In the genomic region with DNA sequence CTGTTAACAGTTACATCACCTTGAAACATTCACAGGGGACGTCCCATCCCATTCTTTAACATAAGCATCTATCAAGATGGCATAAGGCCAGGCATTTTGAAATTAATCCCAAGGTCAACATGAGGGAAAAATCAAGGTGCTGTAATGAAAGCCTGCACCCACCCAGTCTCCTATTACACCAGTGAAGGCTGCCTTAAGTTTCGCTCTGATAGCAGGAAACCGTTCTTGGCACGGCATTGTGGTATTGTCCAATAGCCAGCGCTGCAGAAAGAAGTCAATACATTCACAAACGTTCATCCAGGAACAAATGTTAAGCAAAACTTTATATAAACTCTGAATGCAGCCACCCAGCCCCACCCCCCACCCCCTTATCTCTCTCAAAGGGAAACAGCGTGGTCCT, we compare ENCODE assay signal across 10 mouse cellular contexts. TPM values are rescaled to one million over a fixed set of nuclear protein-coding genes. Genes with fewer than 3 reads are reported as not detected.
A peak's percentile ranks its signal among the peaks of the same experiment; 100 is the strongest.
DNase-seq lines count a peak whose midpoint lies in the region; ATAC-seq lines count a peak whose summit lies in the region.
"Had no signal": no experiment of that assay in that cellular context is flagged by ENCODE, and none has a peak within 500 bp of the region (broad histone marks: within the 10 kb centered on the region; RNA-seq: fewer than 3 reads in every experiment).

No protein-coding gene starts in this region.

- H3K27me3 ChIP-seq in heart, embryonic 16.5 days (ENCODE audit: control insufficient read depth, insufficient read depth, low read length), result no peaks in the 10 kb centered on the region
- H3K27me3 ChIP-seq in limb, embryonic 15.5 days, result no peaks in the 10 kb centered on the region

- 0 out of 2 replicates have a peak overlapping the region, but pooled peaks have one; percentile 24 for H3K9ac ChIP-seq in heart, embryonic 16.5 days (ENCODE audit: low read length)
- no peak overlapping the region for H3K9ac ChIP-seq in limb, embryonic 15.5 days

- H3K4me2 ChIP-seq in heart, embryonic 16.5 days (ENCODE audit: low read depth, low read length), result peak overlapping the region; percentile 22; the same call in 1 of the 2 replicates
- no peak overlapping the region for H3K4me2 ChIP-seq in limb, embryonic 15.5 days

- H3K4me1 ChIP-seq in heart, embryonic 16.5 days (ENCODE audit: control insufficient read depth, insufficient read depth, low read length), result peaks cover 25% of the 10 kb centered on the region
- peaks cover 42% of the 10 kb centered on the region for H3K4me1 ChIP-seq in limb, embryonic 15.5 days
- H3K4me1 ChIP-seq: megakaryocyte, embryonic 14.5 days had no signal

- 30% methylated on average over 7 of the region's 7 CpGs for WGBS in heart, embryonic 16.5 days
- WGBS in limb, embryonic 15.5 days, result 29% methylated on average over 7 of the region's 7 CpGs

- H3K9me3 ChIP-seq in heart, embryonic 16.5 days (replicated peaks; ENCODE audit: control insufficient read depth, low read length), result peaks cover 2% of the 10 kb centered on the region; the same call in 1 of the 2 replicates
- H3K9me3 ChIP-seq in limb, embryonic 15.5 days, result no peaks in the 10 kb centered on the region
- H3K9me3 ChIP-seq: megakaryocyte, embryonic 14.5 days had no signal

- H3K36me3 ChIP-seq in heart, embryonic 16.5 days (ENCODE audit: control insufficient read depth, insufficient read depth), result no peaks in the 10 kb centered on the region
- no peaks in the 10 kb centered on the region for H3K36me3 ChIP-seq in limb, embryonic 15.5 days

- DNase-seq in adrenal gland, postnatal 14 days, result peak; percentile 52
- no peak for DNase-seq in adrenal gland, postnatal 25 days
- DNase-seq in NIH3T3 (ENCODE audit: low read depth), result peak; percentile 77
- DNase-seq in layer of hippocampus, postnatal 14 days (ENCODE audit: low spot score in 2 of 2), result no peak
- no peak for DNase-seq in spleen, postnatal 14 days (ENCODE audit: low spot score in 2 of 2)
- no peak for DNase-seq in layer of hippocampus, adult 9-11 months
- DNase-seq: cerebellum, adult 18-20 months had no signal

- H3K27ac ChIP-seq in heart, embryonic 16.5 days (ENCODE audit: low read length), result peak overlapping the region; percentile 62
- H3K27ac ChIP-seq in limb, embryonic 15.5 days, result peak overlapping the region; percentile 40; the same call in 1 of the 2 replicates

- no peak overlapping the region for H3K4me3 ChIP-seq in heart, embryonic 16.5 days (ENCODE audit: low read length)
- no peak overlapping the region for H3K4me3 ChIP-seq in limb, embryonic 15.5 days
- H3K4me3 ChIP-seq: megakaryocyte, embryonic 14.5 days had no signal

- ATAC-seq in heart, embryonic 16.5 days (replicated peaks; ENCODE audit: extremely low read depth, insufficient read depth, low FRiP score), result peak; percentile 80
- ATAC-seq in limb, embryonic 15.5 days (ENCODE audit: insufficient number of reproducible peaks, low FRiP score, low TSS enrichment, low read depth), result no peak

RNA-seq across cellular contexts. Expression of a gene that starts 15.4 kb away (rescaled TPM):
- total RNA-seq in adrenal gland, postnatal 14 days (2021), result 54.6 and 59.9 TPM in 2 replicates
- total RNA-seq in adrenal gland, postnatal 25 days (2021), result 80.6 and 88.3 TPM in 2 replicates
- 33.7 and 34.0 TPM in 2 replicates for polyA plus RNA-seq in heart, embryonic 16.5 days (2015; fragmentation: Nextera tagmentation; extraction: Ambion mirVana)
- polyA plus RNA-seq in limb, embryonic 15.5 days (2015; fragmentation: Nextera tagmentation; extraction: Ambion mirVana), result 43.2 and 45.6 TPM in 2 replicates
- 10 to 100 TPM; 63.0 to 68.4 TPM for total RNA-seq in layer of hippocampus, postnatal 14 days (2021)

Comparison
In these comparisons a context has a peak if more than half of its experiments do, and no peak if none do; other contexts are left out.
1. DNase-seq: peak in adrenal gland, postnatal 14 days (single experiment) and NIH3T3 (single experiment); none in adrenal gland, postnatal 25 days (single experiment), layer of hippocampus, postnatal 14 days (0 of 2), spleen, postnatal 14 days (0 of 2) and layer of hippocampus, adult 9-11 months (single experiment).